Mouse (Mus musculus): ENCODE results near the gene Caprin1. TPM values are rescaled to one million over a fixed set of nuclear protein-coding genes. Genes with fewer than 3 reads are reported as not detected.

Gene Caprin1
- 100 to 1,000 TPM; 537 to 571 TPM for total RNA-seq (2021)

DNA sequence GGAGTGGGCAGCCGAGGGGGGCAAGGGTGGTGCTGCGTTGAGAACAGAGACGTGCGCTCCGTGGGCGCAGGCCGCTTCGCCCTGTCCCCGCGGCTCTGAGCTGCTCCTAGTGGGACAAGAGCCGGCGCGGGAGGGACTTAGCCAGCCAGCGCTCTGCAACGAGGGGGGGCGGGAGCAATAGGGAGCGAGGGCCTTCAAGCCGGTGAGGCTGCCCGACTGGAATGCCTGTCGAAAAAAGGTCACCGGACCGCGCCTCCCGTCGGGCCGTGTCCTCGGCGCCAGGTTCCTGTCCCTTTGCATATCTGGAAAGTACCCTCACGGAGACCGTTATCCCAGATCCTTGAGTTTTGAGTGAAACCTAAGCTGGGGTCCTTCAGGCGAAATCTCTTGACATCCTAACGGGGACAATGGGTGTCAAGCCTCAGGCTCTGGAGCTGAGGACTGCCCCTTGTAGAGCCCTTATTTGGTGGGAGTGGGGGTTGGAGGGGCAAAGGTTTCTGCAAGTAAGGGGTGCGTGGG lies at the start of gene Caprin1:
Gene Caprin1, minus strand, starts transcription at position 159 of the 519 bp plus-strand sequence.
- DNase-seq: peak; percentile 96
- intact Hi-C loops (cut with DNase I): no loop called here

DNA sequence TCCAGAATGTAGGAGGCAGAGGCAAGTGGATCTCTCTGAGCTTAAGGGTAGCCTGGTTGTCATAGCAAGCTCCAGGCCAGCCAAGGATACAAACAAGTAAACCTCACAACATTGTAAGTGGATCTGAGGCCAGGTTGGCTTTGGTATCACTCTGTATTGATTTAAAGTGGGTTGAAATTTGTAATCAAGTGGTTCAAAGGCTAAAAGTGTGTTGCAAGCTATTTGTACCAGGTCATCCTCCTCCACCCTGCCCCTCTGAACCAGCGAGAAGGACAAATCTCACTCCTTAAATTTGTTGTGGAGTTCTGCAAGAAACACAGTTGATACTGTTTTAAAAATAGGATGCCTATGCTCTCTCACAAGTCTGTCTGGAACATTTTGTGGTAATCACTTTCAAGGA lies 49.4 kb upstream of the Caprin1 start:
- DNase-seq: no peak
- intact Hi-C loops (cut with DNase I): no loop called here

- intact Hi-C loops (cut with DNase I): no loop called here
Observed at GRCm38 (mm10) chr2:103846271-103846670, 48.8 kb upstream of the Caprin1 start.

DNA sequence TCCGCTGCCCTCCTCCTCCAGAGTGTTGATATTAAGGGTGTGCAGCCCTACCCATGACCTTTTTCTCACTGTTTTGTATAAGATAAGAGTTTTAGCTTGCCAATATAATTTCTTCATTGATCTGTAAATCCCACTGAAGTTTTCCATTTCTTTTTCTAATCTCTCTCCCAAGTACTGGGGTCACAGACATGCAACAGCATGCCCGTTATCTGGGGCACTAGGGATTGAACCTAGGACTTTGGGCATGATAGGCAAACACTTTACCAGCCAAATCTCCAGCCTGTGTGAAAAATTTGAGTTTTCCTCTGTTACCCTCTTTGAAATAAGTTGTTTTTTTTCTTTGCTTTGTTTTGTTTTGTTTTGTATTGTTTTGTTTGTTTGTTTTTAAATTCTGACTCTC lies 46.6 kb upstream of the Caprin1 start:
- intact Hi-C loops (cut with DNase I): no loop called here
- no peak for DNase-seq

More at GRCm38 (mm10) chr2:103846271-103846670, 48.8 kb upstream of the Caprin1 start:
- no peak for DNase-seq

- intact Hi-C loops (cut with DNase I): no loop called here
Observed at GRCm38 (mm10) chr2:103843321-103843720, 45.9 kb upstream of the Caprin1 start.

GRCm38 (mm10) chr2:103842299-103842698 lies 44.9 kb upstream of the Caprin1 start:
- intact Hi-C loops (cut with DNase I): no loop called here
- no peak for DNase-seq

More at GRCm38 (mm10) chr2:103843321-103843720, 45.9 kb upstream of the Caprin1 start:
- DNase-seq: no peak

- no peak for DNase-seq
- intact Hi-C loops (cut with DNase I): no loop called here
Observed at GRCm38 (mm10) chr2:103838483-103838882, 41.0 kb upstream of the Caprin1 start.

- intact Hi-C loops (cut with DNase I): no loop called here
- no peak for DNase-seq
Observed at GRCm38 (mm10) chr2:103837166-103837565, 39.7 kb upstream of the Caprin1 start.

- intact Hi-C loops (cut with DNase I): no loop called here
- DNase-seq: no peak
Observed at GRCm38 (mm10) chr2:103835614-103836395, 38.4 kb upstream of the Caprin1 start.

DNA sequence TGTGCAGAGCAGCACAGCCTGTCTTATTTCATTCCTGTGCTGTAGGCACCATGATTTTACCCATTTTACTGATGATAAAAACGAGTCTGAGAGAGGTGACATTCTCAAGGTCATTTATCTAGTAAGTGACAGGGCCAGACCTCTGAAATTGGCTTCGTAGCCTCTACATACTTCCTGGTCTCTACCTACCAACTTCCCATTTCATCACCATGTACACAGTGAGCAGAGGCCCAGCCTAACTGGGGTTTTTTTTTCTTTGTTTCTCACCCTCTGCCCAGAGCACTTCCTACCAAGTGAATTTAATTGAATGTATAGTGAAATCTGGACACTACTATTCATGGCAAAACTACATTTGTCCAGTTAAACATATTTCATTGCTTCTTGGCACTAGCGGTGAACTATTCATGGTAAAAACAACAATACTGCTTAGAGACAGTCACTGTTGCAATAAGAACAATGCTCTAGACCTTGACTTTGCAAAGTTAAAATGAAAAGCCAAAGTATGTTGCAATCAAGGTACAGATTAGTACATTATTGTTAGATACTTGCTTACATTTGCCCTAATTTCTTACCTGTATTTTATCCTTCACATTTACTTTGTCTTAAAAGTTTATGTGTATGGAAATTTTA lies 36.5 kb upstream of the Caprin1 start:
- intact Hi-C loops (cut with DNase I): no loop called here
- no peak for DNase-seq

- intact Hi-C loops (cut with DNase I): no loop called here
- DNase-seq: no peak
Observed at GRCm38 (mm10) chr2:103832899-103833298, 35.5 kb upstream of the Caprin1 start.

DNA sequence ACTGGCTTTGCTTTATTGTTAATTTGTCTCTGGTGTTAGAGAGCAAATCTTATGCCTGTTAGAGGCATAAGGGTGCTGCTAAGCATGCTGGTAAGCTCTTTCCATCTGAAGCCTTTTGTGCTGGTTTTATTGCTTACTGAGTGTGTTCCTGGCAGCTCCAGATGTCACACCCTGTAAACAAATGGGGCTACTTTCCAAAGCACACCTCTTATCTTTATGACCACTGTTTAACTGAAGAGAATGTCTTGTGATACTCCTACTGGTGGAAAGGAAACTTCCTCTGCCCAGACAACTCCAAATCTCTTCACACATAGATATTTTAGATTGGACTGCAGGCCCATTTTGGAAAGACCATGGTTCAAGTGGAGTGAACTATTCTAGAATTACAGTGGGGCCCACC lies 31.5 kb upstream of the Caprin1 start:
- no peak for DNase-seq
- intact Hi-C loops (cut with DNase I): no loop called here

GRCm38 (mm10) chr2:103824916-103825315 lies 27.5 kb upstream of the Caprin1 start:
- intact Hi-C loops (cut with DNase I): no loop called here
- DNase-seq: no peak

DNA sequence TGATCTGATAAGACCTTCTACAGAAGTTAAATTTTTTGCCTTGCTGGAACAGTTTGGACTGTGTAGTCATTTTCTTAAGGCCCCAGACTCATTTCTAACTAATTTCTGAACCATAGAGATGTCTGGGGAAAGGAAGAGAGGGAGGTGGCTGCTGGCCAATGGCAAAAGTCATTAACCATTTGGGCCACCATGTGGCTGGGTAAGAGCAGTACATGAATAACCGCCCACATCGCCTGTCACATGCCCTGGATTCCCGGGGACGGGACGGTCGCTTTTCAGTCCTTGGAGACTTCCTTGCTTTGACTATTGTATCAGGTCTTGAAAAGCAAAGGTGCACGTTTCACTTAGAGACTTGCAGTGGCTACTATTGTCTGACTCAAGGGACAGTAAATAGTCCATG lies 25.1 kb upstream of the Caprin1 start:
- DNase-seq: no peak
- intact Hi-C loops (cut with DNase I): no loop called here

GRCm38 (mm10) chr2:103817145-103817895 lies 19.9 kb upstream of the Caprin1 start:
- DNase-seq: no peak
- intact Hi-C loops (cut with DNase I): no loop called here

- DNase-seq: no peak
- intact Hi-C loops (cut with DNase I): no loop called here
Observed at GRCm38 (mm10) chr2:103815976-103816375, 18.5 kb upstream of the Caprin1 start.

DNA sequence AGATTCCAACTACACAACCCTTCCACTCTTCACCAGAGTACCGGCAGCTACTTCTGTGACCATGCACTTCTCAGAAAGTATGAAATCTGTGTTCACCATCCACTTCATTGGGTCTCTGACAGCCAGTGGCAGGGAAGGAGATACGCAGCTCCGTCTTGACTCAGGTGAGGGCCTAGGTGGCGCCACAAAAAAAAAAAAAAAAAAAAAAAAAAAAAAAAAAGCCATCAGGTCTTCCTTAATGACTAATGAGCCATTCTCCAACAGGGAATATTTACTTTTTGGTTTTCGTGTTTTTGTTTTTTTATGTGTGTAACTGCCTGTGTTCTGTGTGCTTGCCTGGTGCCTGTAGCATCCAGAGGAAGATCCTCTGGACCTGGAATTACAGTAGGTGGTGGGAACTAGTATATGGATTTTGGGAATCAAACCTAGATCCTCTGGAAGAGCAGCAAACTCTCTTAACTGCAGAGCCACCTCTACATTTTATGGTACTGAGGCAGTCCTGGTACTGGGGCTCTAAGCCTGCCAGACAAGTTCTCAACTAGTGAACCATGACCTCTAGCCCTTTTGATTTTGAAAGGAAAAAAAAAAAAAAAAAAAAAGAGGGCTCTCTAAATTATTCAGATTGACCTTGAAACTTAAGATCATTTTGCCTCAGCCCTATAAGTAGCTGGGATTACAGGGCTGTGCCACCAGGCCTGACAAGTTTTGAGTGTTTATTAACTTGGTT lies 14.2 kb upstream of the Caprin1 start:
- intact Hi-C loops (cut with DNase I): no loop called here
- DNase-seq: no peak

DNA sequence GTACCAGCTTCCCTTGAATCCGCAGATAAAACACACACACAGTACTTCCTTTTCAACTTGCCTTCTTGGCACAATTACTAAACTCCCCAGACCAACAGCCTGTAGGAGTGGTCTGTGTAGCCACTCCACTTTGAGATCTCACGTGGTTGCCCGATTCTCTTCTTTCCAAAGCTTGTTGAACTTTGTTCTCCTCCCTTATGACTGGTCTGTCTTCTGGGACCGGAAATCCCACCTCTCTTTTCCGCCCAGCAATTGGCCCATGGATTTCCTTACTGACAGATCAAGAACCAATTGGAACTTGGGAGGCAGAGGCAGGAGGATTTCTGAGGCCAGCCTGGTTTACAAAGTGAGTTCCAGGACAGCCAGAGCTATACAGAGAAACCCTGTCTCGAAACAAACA lies 13.0 kb upstream of the Caprin1 start:
- DNase-seq: no peak
- intact Hi-C loops (cut with DNase I): no loop called here

DNA sequence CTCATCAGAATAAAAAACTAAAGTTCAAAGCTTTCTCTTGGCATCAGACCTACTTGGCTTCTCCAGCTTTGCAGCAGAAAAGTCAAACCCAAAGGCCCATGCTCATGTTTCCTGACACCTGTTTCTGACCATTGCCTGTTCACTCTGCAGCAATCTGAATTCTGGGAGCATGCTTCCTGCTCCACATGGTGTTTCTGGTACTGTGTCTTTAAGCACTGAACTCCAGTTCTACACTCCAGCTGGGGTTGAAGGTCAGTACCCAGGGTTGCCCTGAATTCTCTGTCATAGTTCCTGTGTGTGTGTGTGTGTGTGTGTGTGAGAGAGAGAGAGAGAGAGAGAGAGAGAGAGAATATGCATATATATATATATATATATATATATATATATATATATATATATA lies 11.0 kb upstream of the Caprin1 start:
- intact Hi-C loops (cut with DNase I): no loop called here
- DNase-seq: no peak

DNA sequence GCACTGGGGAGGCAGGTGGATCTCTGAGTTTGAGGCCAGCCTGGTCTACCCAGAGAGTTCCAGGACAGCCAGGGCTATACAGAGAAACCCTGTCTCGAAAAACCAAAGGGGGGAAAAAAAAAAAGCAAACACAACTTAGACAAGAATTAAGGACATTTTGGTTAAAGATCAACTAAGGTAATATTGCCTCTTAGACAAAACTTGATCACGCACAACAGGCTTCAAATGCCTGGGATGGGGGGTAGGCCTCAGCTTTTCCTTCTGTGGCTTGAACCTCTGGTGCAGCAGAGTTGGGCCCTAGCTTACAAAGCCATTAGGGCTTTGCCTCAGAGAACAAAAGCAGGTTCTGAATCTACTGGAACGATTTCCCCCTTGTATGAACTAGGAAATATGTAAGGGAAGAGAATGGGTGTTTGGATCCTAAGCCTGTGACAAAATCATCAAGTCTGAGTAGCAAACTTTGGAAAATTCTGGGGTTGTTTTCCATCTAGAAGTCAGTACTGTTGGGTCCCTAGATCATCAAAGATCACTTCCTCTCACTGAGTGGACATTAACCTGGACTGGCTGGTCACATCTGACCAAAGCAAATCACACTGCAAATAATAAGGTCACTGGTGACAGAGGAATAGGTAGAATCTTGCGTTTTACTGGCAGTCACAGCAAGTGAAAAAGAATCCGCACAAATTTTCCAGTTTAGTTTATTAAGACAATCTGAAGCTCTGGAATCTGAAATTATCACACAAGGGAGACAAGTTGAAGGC lies 6.5 kb upstream of the Caprin1 start:
- DNase-seq: no peak
- intact Hi-C loops (cut with DNase I): no loop called here
